Mouse (Mus musculus) embryonic stem cell, embryonic (primary cell): ENCODE measurements at regions not wholly inside any gene's neighbourhood (a gene's known extent, or its start where the extent isn't known, plus 50 kb on each side); places are given as distances from the start of the nearest gene placed in this dataset.

Source experiments
- CTCF ChIA-PET, 4 experiments: fragments of 300-600 bp in 2 of 4; fragments of 350-600 bp in 2 of 4; sonication (Branson Sonifier 250); formaldehyde crosslinking; loops; one replicate each; lab custom pipeline; 2022; ENCODE audit warnings: inconsistent platforms in 2 of 4; lab: Charles Lee
- POLR2A ChIA-PET, 4 experiments: fragments of 300-600 bp in 2 of 4; fragments of 350-600 bp in 2 of 4; sonication (Branson Sonifier 250); formaldehyde crosslinking; loops; one replicate each; lab custom pipeline; 2022; ENCODE audit warnings: antibody characterized with exemption in 4 of 4, inconsistent platforms in 1 of 4; lab: Charles Lee

DNA sequence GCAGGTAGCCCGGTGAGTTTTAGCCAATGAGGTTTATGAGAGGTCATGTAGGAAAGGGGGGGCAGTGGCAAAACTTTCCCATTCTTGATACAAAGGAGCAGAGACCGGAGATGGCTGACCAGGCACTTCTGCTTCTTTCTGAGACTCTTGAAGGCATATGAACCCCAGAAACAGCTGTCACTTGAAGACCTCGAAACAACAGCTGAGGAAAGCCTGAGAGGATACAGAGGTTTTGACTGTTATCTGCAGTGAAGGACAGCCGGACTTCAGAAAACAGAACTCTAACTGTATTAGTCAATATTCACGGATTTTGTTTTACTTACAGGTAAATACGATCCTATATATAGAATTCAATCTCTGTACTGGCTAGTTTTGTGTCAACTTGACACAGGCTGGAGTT lies 50.0 kb upstream of the Tiparp start:
- ChIA-PET CTCF (no interaction called here), POLR2A (interaction anchor here in 2 of 4 experiments (1.4 to 2.5 kb wide), 7 partner anchors 9 to 188 kb away, joined by 6 to 10 read pairs (median 6); partner anchors contain the start of genes Lekr1 (in 1 of the 2), Ssr3 (in 1 of the 2) and Tiparp (in 1 of the 2))

DNA sequence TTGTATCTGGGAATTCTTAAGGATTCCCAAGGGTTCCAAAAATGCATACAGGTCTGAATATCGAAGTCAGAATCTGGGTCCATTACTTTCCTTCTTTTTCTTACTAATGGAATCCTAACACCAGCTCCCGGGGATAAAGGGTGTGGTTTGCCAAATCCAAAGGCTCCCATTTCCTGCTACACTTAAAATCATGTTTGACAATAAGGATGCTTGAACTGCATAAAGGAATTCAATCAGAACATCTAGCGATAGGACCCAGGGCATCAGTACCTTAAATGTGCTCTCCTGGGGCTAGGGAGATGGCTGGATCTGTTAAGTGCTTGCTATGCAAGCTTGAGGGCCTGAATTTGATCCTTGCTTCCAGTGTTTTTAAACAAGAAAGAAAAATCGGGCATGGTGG lies 51.1 kb upstream of the Tiparp start:
- POLR2A ChIA-PET, result interaction anchor here (0.7 to 2.5 kb wide), 18 partner anchors 8 to 482 kb away, joined by 3 to 10 read pairs (median 6); partner anchors contain the start of genes Ssr3 (in 2 of the 4), Tiparp (in 2 of the 4), Ccnl1 (in 1 of the 4) and Lekr1 (in 1 of the 4)
- CTCF ChIA-PET, result interaction anchor here in 1 of 4 experiments (0.8 kb wide), 2 partner anchors 33 to 52 kb away, joined by 3 to 5 read pairs; partner anchors contain the start of gene Tiparp

DNA sequence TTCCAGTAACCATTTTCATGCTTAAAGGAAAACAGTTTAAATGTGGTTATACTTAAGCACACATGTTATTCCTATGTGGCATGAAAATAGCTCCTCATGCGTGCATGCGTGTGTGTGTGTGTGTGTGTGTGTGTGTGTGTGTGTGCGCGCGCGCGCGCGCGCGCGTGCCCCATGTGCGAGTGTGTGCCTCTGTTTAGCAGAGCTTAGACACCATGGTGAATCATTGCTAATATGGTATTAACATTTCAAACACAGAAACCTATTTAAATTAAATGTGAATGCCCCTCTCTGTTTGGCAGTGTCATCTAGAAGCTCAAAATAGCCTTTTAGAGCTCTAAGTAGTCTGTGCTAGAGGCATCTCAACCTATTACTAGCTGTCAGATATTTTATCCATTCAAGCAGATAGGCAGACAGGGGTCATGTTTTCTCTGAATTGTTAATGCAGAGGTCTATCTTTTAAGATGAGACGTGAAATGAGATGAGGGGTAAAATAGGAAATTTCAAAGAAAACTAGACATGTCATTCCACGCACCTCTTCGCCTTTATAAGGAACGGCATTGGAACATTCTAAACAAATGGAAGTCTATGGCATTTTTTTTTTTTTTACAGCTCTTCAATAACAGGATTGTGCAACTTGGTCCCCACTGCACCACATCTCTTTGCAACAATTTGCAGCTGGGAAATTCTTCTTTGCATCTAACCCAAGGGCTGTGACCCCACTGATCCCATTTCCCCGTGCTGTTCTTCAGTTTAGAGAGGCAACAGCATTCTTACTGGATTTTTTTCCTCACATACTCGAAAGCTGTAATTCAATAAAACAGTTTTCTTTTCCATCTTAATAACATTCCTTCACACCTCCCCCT lies 51.9 kb upstream of the Tiparp start:
- CTCF ChIA-PET, result interaction anchor here in 1 of 4 experiments (0.8 kb wide), 1 partner anchor 52 kb away, joined by 5 read pairs; the partner anchor contains the start of gene Tiparp
- POLR2A ChIA-PET, result interaction anchor here in 3 of 4 experiments (0.5 to 2.5 kb wide), 22 partner anchors 7 to 482 kb away, joined by 3 to 10 read pairs (median 6); partner anchors contain the start of genes Tiparp (in 2 of the 3), Ccnl1 (in 1 of the 3), Lekr1 (in 1 of the 3) and Ssr3 (in 1 of the 3)

DNA sequence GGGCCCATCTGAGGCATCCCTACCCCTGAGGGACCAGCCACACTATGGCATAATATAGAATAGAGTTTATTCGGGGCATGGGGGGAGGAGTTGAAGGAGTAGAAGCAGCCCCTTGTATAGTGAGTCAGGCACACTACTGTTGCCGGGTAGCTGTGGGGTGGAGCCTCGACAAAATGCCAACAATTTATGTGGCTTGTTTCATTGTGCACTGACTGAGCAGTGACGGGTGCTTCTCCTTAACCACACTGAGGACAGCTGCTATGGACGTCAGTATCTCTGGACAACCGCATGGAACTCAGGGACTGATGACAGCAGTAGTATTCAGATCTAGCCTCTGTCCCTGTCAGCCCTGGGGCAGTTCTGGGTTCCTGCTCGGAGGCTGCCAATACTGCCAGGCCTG lies 53.6 kb upstream of the Tiparp start:
- CTCF ChIA-PET, result no interaction called here
- POLR2A ChIA-PET, result interaction anchor here in 2 of 4 experiments (1.8 to 1.9 kb wide), 2 partner anchors 14 to 17 kb away, joined by 6 to 9 read pairs; no protein-coding TSS in a partner anchor

DNA sequence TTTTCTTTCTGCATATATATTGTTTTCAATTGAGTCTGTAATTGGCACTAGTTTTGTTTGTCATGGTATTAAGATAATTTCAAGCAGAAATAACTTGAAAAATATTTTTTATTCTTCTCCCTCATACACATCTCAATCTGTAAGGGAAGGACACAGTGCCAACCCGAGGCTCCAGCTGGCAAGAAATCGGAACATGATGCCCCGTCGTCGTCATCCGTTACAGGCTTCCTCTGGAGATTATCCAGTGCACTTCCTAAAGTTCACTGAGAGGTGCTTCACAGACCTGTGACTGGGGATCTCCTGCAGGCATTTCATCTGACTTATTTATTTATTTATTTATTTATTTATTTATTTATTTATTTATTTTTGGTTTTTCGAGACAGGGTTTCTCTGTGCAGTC lies 56.4 kb upstream of the Tiparp start:
- ChIA-PET POLR2A (no interaction called here), CTCF (no interaction called here)

DNA sequence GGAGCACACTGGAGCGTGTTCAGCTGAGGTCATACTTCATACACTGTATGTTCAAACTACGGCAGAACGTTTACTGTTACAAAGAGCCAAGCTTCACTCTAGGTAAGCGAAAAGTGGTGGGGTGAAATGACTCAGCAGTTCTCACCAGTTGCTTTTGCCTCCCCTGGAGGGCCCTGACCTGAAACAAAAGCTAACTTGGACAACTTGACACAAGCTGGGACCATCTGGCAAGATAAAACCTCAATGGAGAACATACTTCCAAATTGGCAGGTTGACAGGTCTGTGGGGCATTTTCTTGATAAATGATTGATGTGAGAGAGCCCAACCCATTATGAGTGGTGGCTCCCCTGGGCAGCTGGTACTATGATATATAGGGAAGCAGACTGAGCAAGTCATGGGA lies 59.0 kb upstream of the Tiparp start:
- CTCF ChIA-PET, result interaction anchor here in 1 of 4 experiments (1.5 kb wide), 1 partner anchor 15 kb away, joined by 4 read pairs; no protein-coding TSS in a partner anchor
- POLR2A ChIA-PET, result interaction anchor here in 3 of 4 experiments (0.6 to 3.0 kb wide), 29 partner anchors 8 to 767 kb away, joined by 3 to 16 read pairs (median 3); partner anchors contain the start of genes Ssr3 (in 2 of the 3), Tiparp (in 2 of the 3), Ccnl1 (in 1 of the 3) and Lekr1 (in 1 of the 3)

DNA sequence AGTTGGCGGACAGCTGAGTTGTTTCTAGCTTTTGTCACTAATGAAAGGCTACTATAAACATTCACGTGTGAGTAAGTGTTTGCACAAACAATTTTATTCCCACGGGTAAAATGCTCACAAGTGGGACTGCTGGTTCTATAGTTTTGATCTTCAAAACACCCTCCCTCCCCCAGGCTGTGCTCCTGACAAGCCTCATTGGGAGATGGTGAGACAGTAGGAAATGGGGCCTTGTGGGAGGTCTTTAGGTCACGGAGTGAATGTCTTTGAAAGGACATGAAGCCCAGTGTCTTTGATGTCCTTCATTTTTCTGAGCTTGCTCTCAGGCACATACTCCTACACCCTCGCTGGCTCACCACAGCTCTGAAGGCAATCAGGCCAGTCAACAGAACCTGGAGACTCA lies 63.4 kb upstream of the Tiparp start:
- ChIA-PET CTCF (no interaction called here), POLR2A (interaction anchor here in 3 of 4 experiments (0.7 to 1.6 kb wide), 3 partner anchors 9 to 109 kb away, joined by 3 to 6 read pairs (median 4); partner anchors contain the start of gene Tiparp (in 1 of the 3))

DNA sequence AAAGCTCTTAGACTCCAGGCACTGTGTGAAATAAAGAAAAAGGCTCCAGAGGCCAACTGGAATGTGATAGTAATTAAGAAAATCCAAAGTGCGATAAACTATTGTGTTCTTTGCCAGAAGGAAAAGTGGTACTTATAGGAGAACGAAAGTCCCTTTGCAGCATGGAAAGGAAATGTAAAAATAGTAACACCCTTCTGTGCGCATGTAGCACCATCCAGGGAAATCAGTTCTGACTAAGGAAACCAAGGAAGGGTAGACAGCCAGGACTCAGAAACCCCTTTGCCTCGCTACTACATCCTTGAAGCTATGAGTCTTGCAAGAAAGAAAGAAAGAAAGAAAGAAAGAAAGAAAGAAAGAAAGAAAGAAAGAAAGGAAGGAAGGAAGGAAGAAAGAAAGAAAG lies 67.3 kb upstream of the Tiparp start:
- ChIA-PET CTCF (interaction anchor here in 1 of 4 experiments (0.7 kb wide), 1 partner anchor 21 kb away, joined by 4 read pairs; no protein-coding TSS in a partner anchor), POLR2A (interaction anchor here in 2 of 4 experiments (1.0 to 1.3 kb wide), 4 partner anchors 8 to 68 kb away, joined by 3 to 6 read pairs (median 4); partner anchors contain the start of gene Tiparp (in 2 of the 2))

DNA sequence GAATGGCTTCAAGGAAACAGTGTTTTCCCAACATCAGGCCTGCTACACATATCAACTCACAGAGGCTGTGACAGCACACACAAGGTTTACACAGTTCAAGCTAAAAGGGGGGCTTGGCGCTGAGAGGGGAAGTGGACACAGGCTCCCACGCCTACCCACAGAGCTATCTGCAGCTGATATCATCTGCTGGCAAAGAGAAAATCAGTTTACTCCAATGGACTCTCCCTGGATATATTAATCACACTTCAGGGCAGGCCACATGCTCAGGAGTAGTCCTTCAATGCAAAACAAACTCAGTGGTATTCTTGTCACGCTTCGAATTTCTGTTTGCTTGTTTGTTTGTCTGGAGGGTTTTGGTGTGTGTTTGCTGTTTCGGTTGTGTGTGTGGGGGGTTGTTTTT lies 67.3 kb upstream of the Ssr3 start:
- ChIA-PET CTCF (no interaction called here), POLR2A (interaction anchor here in 2 of 4 experiments (1.0 to 1.2 kb wide), 3 partner anchors 9 to 69 kb away, joined by 3 to 4 read pairs (median 3); partner anchors contain the start of gene Tiparp (in 2 of the 2))

DNA sequence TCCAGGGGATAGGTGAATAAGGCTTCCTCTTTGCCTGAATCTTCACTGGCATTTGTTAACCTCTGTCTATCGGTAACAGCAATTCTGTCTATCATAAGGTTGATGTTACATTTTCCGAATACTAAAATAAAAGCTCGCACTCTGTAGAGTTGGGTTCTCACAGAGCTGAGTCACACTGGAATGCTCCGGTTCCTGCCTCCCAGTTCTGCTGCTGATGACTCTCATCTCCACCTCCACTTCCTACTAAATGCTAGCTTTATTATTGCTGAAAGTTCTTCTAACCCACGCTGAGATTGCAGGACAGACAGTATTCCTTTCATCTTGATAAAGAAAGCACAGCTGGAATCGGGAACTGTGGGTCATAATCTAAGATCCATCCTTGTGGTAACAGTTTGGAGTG lies 65.5 kb upstream of the Ssr3 start:
- ChIA-PET CTCF (interaction anchor here in 1 of 4 experiments (0.5 kb wide), 1 partner anchor 150 kb away, joined by 3 read pairs; no protein-coding TSS in a partner anchor), POLR2A (no interaction called here)

DNA sequence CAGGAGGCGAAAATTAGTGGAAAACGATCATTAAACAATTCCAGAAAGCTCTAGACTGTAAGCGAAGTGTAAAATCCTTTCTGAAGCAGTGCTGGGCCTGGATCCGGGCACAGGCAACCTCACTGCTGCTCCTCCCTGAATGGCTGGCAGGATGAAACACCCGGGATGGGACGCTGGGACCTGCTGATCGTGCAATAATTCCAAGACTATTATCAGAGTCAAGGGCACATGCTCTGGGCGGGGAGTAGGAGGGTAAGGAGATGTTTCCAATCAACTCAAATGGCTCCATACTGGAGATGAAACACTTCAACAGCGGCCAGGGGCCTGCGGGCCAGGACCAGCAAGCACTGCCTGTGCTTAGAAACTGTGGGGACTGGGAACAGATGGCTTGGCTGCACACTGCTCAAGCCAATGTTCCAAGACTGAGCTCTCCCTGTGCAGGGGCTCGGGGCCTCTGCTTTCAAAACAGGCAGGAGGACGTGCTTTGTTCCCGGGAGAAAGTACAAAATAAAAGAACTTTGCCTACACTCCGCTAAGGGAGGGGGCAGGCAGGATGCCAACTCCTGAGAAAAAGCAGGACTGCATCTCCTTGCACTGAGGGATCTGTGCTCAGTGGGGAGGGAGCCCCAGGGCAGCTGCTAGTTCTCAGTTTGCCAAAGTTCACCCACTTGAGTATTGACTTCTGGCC lies 63.3 kb upstream of the Ssr3 start:
- POLR2A ChIA-PET, result interaction anchor here in 3 of 4 experiments (0.5 to 3.2 kb wide), 13 partner anchors 9 to 289 kb away, joined by 3 to 11 read pairs (median 3); partner anchors contain the start of gene Tiparp (in 1 of the 3)
- CTCF ChIA-PET, result no interaction called here

DNA sequence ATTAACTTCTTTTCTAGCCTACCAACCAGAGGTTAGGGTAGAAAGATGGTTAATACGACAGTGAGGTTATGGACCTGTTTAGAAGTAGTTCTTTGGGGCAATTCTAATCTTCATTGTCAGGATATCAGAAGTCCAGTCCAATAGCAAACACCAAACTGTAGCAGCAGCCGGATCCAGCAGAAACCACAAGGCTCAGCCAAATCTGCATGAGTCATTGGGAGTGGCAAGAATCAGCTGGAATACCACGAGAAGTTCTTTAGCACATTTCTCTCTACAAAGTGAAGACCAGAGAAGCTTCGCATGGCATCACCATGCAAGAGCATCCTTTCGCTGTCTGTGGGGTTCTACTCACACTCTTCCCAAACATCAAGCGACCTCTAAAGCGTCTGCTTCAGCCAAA lies 61.9 kb upstream of the Ssr3 start:
- CTCF ChIA-PET, result no interaction called here
- POLR2A ChIA-PET, result interaction anchor here in 3 of 4 experiments (0.8 to 3.2 kb wide), 7 partner anchors 9 to 74 kb away, joined by 3 to 11 read pairs (median 3); partner anchors contain the start of gene Tiparp (in 1 of the 3)

DNA sequence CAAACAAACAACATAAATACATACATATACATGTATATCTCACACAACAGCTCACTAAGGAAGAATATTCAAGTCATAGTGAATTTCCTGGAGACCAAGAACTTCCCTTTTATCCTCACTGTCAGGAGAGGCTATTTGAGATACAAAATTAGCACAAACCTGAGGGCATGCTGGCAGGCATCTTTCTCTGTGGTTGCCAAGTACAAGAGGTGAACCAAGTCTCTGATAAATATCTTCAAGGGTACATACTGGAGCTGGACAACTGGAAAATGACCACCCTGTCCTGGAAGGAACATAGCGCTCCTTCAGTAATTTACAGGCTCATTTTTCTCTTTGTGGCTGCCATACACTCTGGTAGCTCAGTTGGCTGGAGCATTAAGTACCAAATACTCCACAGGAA lies 56.8 kb upstream of the Ssr3 start:
- POLR2A ChIA-PET, result interaction anchor here in 3 of 4 experiments (0.5 to 1.5 kb wide), 3 partner anchors 34 to 79 kb away, joined by 3 to 7 read pairs (median 3); partner anchors contain the start of gene Tiparp (in 1 of the 3)
- CTCF ChIA-PET, result interaction anchor here in 1 of 4 experiments (0.5 kb wide), 2 partner anchors 129 to 403 kb away, joined by 3 to 10 read pairs; no protein-coding TSS in a partner anchor

DNA sequence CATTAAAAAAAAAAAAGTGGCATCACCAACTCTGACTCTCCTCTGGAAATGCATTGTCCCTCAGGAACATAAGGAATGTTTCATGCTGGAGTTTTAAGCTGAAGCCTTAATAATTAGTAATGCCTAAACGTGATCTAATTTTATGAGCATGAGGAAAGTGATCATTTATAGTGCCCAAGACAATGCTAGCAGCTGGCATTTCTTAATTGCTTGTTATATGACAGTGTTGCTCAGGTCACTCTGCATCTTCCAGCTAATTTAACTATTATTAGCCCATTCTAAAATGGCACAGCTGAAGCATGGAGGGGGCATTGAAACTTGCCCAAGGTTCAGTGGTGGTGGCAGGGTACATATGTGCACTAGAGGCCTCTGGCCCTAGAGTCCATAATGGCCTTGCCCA lies 51.3 kb upstream of the Ssr3 start:
- CTCF ChIA-PET, result no interaction called here

DNA sequence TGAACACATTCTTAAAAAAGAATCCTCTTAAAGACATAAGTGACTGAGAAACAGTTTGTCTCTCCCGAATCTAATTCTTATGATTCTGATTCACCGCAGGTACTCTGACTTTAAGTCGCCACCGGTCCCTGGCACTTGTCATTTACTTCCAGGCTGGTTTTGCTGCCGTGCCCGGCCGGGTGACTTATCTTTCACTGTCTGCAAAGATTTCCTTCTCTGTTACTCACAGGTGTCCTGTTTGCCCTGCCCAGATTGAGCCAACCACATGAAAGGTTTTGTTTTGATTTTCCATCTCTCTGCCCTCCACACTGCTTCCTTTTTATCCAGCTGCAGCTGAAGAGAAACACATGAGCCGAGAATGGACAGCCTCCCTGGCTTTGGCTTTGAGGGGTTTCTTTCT lies 50.5 kb upstream of the Ssr3 start:
- ChIA-PET POLR2A (interaction anchor here in 1 of 4 experiments (1.2 kb wide), 1 partner anchor 54 kb away, joined by 3 read pairs; no protein-coding TSS in a partner anchor), CTCF (no interaction called here)

More for the DNA sequence above, 51.3 kb upstream of the Ssr3 start:
- POLR2A ChIA-PET, result no interaction called here

DNA sequence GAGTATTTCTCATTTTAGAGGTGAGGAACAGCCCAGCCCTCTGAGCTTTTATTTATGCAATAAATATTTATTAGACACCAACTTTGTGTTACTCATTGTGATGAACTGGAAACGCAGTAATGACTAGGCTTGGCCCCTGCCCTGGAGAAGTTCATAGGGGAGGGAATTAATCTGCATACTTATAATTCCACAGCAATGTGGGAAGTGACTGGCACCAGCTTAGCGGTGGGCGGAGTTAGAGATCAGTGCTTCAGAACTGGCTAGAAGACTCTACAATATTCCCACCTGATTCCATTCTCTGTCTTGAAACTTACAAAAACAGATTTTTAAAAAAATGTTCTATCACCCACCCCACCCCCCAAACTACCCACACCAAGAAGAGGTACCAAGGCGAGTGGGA lies 49.8 kb upstream of the Ssr3 start:
- CTCF ChIA-PET, result no interaction called here
- POLR2A ChIA-PET, result interaction anchor here in 2 of 4 experiments (0.6 to 1.2 kb wide), 3 partner anchors 19 to 55 kb away, joined by 3 read pairs; no protein-coding TSS in a partner anchor
